Mouse (Mus musculus) limb, embryonic 11.5 days (tissue): ENCODE measurements around the gene Marc2. TPM values are rescaled to one million over a fixed set of nuclear protein-coding genes. Genes with fewer than 3 reads are reported as not detected.
A peak's percentile ranks its signal among the peaks of the same experiment; 100 is the strongest.

Experiments
- ATAC-seq: fragments of 200-750 bp; cut with Nextera tagmentation; 2 replicates; pipeline ENCODE4 v1.8.0; 2017; ENCODE audit warnings: low read depth; ENCODE audit not compliant: insufficient number of reproducible peaks, low FRiP score, low TSS enrichment
- DNase-seq: peaks from one replicate; pipeline ENCODE4 v3.0.0-alpha.2; 2015; ENCODE audit warnings: low spot score
- H3K27ac ChIP-seq: fragments of 300-500 bp; sonication (generic); replicated peaks from 2 replicates; pipeline ENCODE4 v1.5.1; 2014; ENCODE audit warnings: low read depth, mild to moderate bottlenecking, low read length
- H3K27me3 ChIP-seq: fragments of 300-500 bp; sonication (generic); 2 replicates; pipeline ENCODE4 v1.6.1; 2014; ENCODE audit warnings: mild to moderate bottlenecking, low read length, mixed read lengths; ENCODE audit not compliant: control insufficient read depth, insufficient read depth
- H3K36me3 ChIP-seq: fragments of 300-500 bp; sonication (generic); 2 replicates; pipeline ENCODE4 v1.6.1; 2014; ENCODE audit warnings: mild to moderate bottlenecking, low read length, moderate library complexity, mixed read lengths; ENCODE audit not compliant: control insufficient read depth, insufficient read depth
- H3K4me1 ChIP-seq: fragments of 300-500 bp; sonication (generic); 2 replicates; pipeline ENCODE4 v1.6.1; 2014; ENCODE audit warnings: low read length, mixed read lengths; ENCODE audit not compliant: control insufficient read depth, insufficient read depth
- H3K4me2 ChIP-seq: fragments of 300-500 bp; sonication (generic); 2 replicates; pipeline ENCODE4 v1.6.1; 2014; ENCODE audit warnings: low read depth, mild to moderate bottlenecking, moderate library complexity; ENCODE audit not compliant: severe bottlenecking
- H3K4me3 ChIP-seq: fragments of 300-500 bp; sonication (generic); 2 replicates; pipeline ENCODE4 v1.5.1; 2014; ENCODE audit warnings: low read depth, low read length
- H3K9ac ChIP-seq: fragments of 300-500 bp; sonication (generic); 2 replicates; pipeline ENCODE4 v1.6.1; 2014; ENCODE audit warnings: mild to moderate bottlenecking, low read length
- H3K9me3 ChIP-seq: fragments of 300-500 bp; sonication (generic); 2 replicates; pipeline ENCODE4 v1.6.1; 2016; ENCODE audit warnings: low read length; ENCODE audit not compliant: control insufficient read depth
- WGBS: fragments of 180-500 bp; shearing (Covaris S2); extraction: QIAGEN DNeasy Blood & Tissue Kit; methylation state at CpG from one replicate; pipeline ENCODE4 v1.1.7; 2014; 5-methylcytosine and 5-hydroxymethylcytosine counted together
- polyA plus RNA-seq: library from polyadenylated mRNA; unstranded; fragments of >200 nt; fragmentation: Nextera tagmentation; extraction: Ambion mirVana; gene quantifications from 2 replicates; pipeline ENCODE4 v1.2.1, GENCODE M21; 2014

Gene Marc2
- polyA plus RNA-seq, 1 experiment from 2014 or later = 110 TPM

- H3K27ac ChIP-seq = no peak overlapping the region
Measured at GRCm38 (mm10) chr1:184862636-184863035, 16.4 kb upstream of the Marc2 start.

DNA sequence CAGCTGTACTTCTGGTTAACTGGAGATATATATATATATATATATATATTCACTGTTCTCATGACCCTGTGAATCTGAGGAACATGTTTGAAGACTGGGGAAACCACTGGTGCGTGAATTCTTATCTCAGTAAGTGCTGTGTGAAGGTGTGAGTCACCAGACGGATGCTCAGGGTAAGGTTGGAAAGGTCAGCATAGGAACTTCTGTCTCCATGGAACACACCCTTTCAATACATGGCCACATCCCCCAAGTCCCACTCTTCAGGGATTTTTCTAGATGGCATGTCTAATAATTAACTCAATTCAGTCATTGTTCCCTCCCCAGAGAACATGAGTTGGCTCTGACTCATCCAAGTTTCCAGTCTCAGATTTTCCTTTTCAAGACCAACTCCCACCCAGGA lies 15.3 kb upstream of the Marc2 start:
- Histone ChIP-seq H3K4me3 (no peak overlapping the region), H3K27me3 (no peaks in the 10 kb centered on the region), H3K9me3 (no peaks in the 10 kb centered on the region), H3K4me1 (no peaks in the 10 kb centered on the region), H3K4me2 (no peak overlapping the region), H3K27ac (no peak overlapping the region), H3K36me3 (no peaks in the 10 kb centered on the region), H3K9ac (no peak overlapping the region)
- DNase-seq (no peak), ATAC-seq (no peak)
- 84% methylated on average over 2 of the region's 2 CpGs for WGBS

More at GRCm38 (mm10) chr1:184862636-184863035, 16.4 kb upstream of the Marc2 start:
- no peak for ATAC-seq
- Histone ChIP-seq H3K4me2 (no peak overlapping the region), H3K9me3 (no peaks in the 10 kb centered on the region), H3K27me3 (no peaks in the 10 kb centered on the region), H3K4me1 (no peaks in the 10 kb centered on the region), H3K4me3 (no peak overlapping the region), H3K9ac (no peak overlapping the region), H3K36me3 (no peaks in the 10 kb centered on the region)
- WGBS = 86% methylated on average over 6 of the region's 6 CpGs
- DNase-seq = no peak

DNA sequence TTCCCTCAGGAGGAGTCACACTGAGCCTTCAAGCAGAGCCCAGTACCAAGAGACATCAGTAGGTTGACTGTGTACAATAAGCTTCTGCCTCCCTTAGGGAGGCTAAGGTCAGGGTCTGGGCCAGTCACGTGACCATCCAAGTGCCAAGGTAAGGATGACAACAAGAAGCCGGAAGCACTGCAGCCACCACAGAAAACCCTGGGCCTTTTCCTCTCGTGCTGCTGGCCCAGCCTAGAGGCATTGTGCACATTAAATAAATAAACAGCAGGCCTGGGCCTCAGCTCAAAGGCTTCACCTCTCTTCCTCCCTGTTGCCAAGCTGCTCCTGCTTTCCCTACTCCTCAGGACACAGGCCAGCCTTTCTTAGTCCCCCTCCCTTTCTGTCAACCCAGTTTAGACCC lies 14.0 kb upstream of the Marc2 start:
- no peak for ATAC-seq
- no peaks in the 10 kb centered on the region for H3K9me3 ChIP-seq
- H3K4me2 ChIP-seq = no peak overlapping the region
- WGBS = 67% methylated on average over 3 of the region's 3 CpGs
- no peak overlapping the region for H3K4me3 ChIP-seq
- no peaks in the 10 kb centered on the region for H3K36me3 ChIP-seq
- H3K27me3 ChIP-seq = no peaks in the 10 kb centered on the region
- H3K9ac ChIP-seq = no peak overlapping the region
- H3K4me1 ChIP-seq = no peaks in the 10 kb centered on the region
- DNase-seq = no peak
- H3K27ac ChIP-seq = no peak overlapping the region

GRCm38 (mm10) chr1:184858253-184858652 lies 12.0 kb upstream of the Marc2 start:
- Histone ChIP-seq H3K36me3 (no peaks in the 10 kb centered on the region), H3K9me3 (no peaks in the 10 kb centered on the region), H3K4me1 (no peaks in the 10 kb centered on the region), H3K9ac (no peak overlapping the region), H3K27ac (no peak overlapping the region), H3K4me3 (no peak overlapping the region), H3K4me2 (no peak overlapping the region), H3K27me3 (no peaks in the 10 kb centered on the region)
- DNase-seq (no peak), ATAC-seq (no peak)
- WGBS = 89% methylated on average over 1 of the region's 1 CpGs

GRCm38 (mm10) chr1:184857216-184857615 lies 11.0 kb upstream of the Marc2 start:
- WGBS = 91% methylated on average over 9 of the region's 9 CpGs

GRCm38 (mm10) chr1:184853922-184854321 lies 7.7 kb upstream of the Marc2 start:
- ATAC-seq = no peak

More at GRCm38 (mm10) chr1:184857216-184857615, 11.0 kb upstream of the Marc2 start:
- H3K27ac ChIP-seq = no peak overlapping the region
- DNase-seq (no peak), ATAC-seq (no peak)
- H3K9ac ChIP-seq = no peak overlapping the region
- no peaks in the 10 kb centered on the region for H3K4me1 ChIP-seq
- H3K36me3 ChIP-seq = no peaks in the 10 kb centered on the region
- no peaks in the 10 kb centered on the region for H3K27me3 ChIP-seq
- no peak overlapping the region for H3K4me3 ChIP-seq
- H3K9me3 ChIP-seq = no peaks in the 10 kb centered on the region
- no peak overlapping the region for H3K4me2 ChIP-seq

DNA sequence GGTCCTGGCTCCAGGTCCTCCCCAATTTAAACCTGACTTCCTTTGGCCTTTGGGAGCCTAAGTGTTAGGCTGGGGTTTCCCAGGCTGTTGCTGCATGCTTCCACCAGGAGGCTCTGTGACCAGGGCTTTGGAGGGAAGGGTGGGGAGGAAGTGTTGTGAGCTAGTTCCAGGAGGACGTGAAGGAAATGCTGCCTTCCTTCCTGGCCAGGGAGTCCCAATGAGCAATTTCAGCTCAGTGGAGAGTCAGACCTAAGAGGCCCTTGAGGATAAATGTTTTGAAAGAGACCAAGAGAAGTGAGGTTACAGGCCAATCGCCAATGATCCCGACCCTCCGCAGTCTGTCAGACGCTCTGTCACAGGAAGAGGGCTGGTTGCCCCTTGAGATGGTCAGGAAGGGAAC lies 7.1 kb upstream of the Marc2 start:
- H3K27me3 ChIP-seq = 0 out of 2 replicates have a peak, but pooled peaks cover 3% of the 10 kb centered on the region
- H3K4me1 ChIP-seq = 0 out of 2 replicates have a peak, but pooled peaks cover 2% of the 10 kb centered on the region
- no peak overlapping the region for H3K9ac ChIP-seq
- 28% methylated on average over 5 of the region's 5 CpGs for WGBS
- H3K36me3 ChIP-seq = no peaks in the 10 kb centered on the region
- H3K4me2 ChIP-seq = peak overlapping the region; percentile 27; the same call in 1 of the 2 replicates
- H3K27ac ChIP-seq = no peak overlapping the region
- DNase-seq (peak; percentile 64), ATAC-seq (no peak)
- H3K9me3 ChIP-seq = no peaks in the 10 kb centered on the region
- no peak overlapping the region for H3K4me3 ChIP-seq

More at GRCm38 (mm10) chr1:184853922-184854321, 7.7 kb upstream of the Marc2 start:
- Histone ChIP-seq H3K4me1 (0 out of 2 replicates have a peak, but pooled peaks cover 2% of the 10 kb centered on the region), H3K9me3 (no peaks in the 10 kb centered on the region), H3K4me3 (no peak overlapping the region), H3K4me2 (no peak overlapping the region), H3K27me3 (0 out of 2 replicates have a peak, but pooled peaks cover 3% of the 10 kb centered on the region), H3K27ac (no peak overlapping the region), H3K36me3 (no peaks in the 10 kb centered on the region), H3K9ac (no peak overlapping the region)
- no peak for DNase-seq
- 71% methylated on average over 3 of the region's 3 CpGs for WGBS

GRCm38 (mm10) chr1:184851741-184852618 lies 5.7 kb upstream of the Marc2 start:
- Histone ChIP-seq H3K27me3 (0 out of 2 replicates have a peak, but pooled peaks cover 3% of the 10 kb centered on the region), H3K27ac (no peak overlapping the region)
- peak; percentile 77 for DNase-seq

More at GRCm38 (mm10) chr1:184851741-184852618, 5.7 kb upstream of the Marc2 start:
- Histone ChIP-seq H3K9me3 (no peaks in the 10 kb centered on the region), H3K4me3 (no peak overlapping the region), H3K4me1 (0 out of 2 replicates have a peak, but pooled peaks cover 2% of the 10 kb centered on the region), H3K9ac (no peak overlapping the region), H3K4me2 (peak overlapping the region; percentile 25; the same call in 1 of the 2 replicates), H3K36me3 (no peaks in the 10 kb centered on the region)
- WGBS = 24% methylated on average over 31 of the region's 31 CpGs
- peak; percentile 73 for ATAC-seq
